Mouse (Mus musculus): ENCODE data around the gene Mutyh. TPM values are rescaled to one million over a fixed set of nuclear protein-coding genes. Genes with fewer than 3 reads are reported as not detected.
A peak's percentile ranks its signal among the peaks of the same experiment; 100 is the strongest.
"Not testable (repeated sequence)": the region's sequence is repeated elsewhere in the genome, so short reads cannot be mapped to it uniquely, and the experiment has no call there.

Gene Mutyh
- total RNA-seq, 1 experiment = 23.1 TPM

- in situ Hi-C loops (cut with MboI; ENCODE audit: low sequenced_read_pairs in 2 of 2, unreplicated experiment in 2 of 2) = loop anchor here in 1 of 2 experiments (10.0 kb wide), 1 partner anchor 165 kb away; the partner anchor contains the start of genes Hectd3 and Urod
- H3K36me3 ChIP-seq (ENCODE audit: control insufficient read depth, insufficient read depth, low read length, poor library complexity, severe bottlenecking) = no peaks in the 10 kb centered on the region
- H3K27ac ChIP-seq (ENCODE audit: insufficient read depth, low read depth, low read length, poor library complexity, severe bottlenecking) = no peak overlapping the region
- no peak overlapping the region for H3K9ac ChIP-seq (ENCODE audit: insufficient read depth, low read depth, low read length, poor library complexity, severe bottlenecking)
- no peak overlapping the region for H3K4me3 ChIP-seq (ENCODE audit: insufficient read depth in 1 of 2, low read depth in 1 of 2, low read length in 2 of 2, poor library complexity in 1 of 2, severe bottlenecking in 1 of 2)
- DNase-seq (ENCODE audit: low read depth, low spot score) = no peak
- no peaks in the 10 kb centered on the region for H3K9me3 ChIP-seq (ENCODE audit: control insufficient read depth, insufficient read depth, low read depth, low read length)
- H3K4me1 ChIP-seq (ENCODE audit: control insufficient read depth in 2 of 2, insufficient read depth in 2 of 2, low read length in 2 of 2, poor library complexity in 1 of 2) = peaks cover 2 to 8% of the 10 kb centered on the region in 2 experiments; a peak in 1 of 4 replicates
- no peak for TF ChIP-seq ZC3H11A (IDR thresholded peaks at IDR 0.05; ENCODE audit: borderline replicate concordance, low read depth, low read length)
Measured at GRCm38 (mm10) chr4:116829364-116830069, 22.0 kb downstream of the Mutyh start.

- no peak overlapping the region for H3K9ac ChIP-seq (ENCODE audit: insufficient read depth, low read depth, low read length, poor library complexity, severe bottlenecking)
- no peak for DNase-seq (ENCODE audit: low read depth, low spot score)
- peaks cover 2 to 8% of the 10 kb centered on the region in 2 experiments; a peak in 1 of 4 replicates for H3K4me1 ChIP-seq (ENCODE audit: control insufficient read depth in 2 of 2, insufficient read depth in 2 of 2, low read length in 2 of 2, poor library complexity in 1 of 2)
- TF ChIP-seq ZNF384 (IDR thresholded peaks at IDR 0.05; ENCODE audit: low read depth, low read length) = no peak
- no peak overlapping the region for H3K4me3 ChIP-seq (ENCODE audit: insufficient read depth in 1 of 2, low read depth in 1 of 2, low read length in 2 of 2, poor library complexity in 1 of 2, severe bottlenecking in 1 of 2)
- in situ Hi-C loops (cut with MboI; ENCODE audit: low sequenced_read_pairs in 2 of 2, unreplicated experiment in 2 of 2) = no loop called here
- no peaks in the 10 kb centered on the region for H3K9me3 ChIP-seq (ENCODE audit: control insufficient read depth, insufficient read depth, low read depth, low read length)
- no peak overlapping the region for H3K27ac ChIP-seq (ENCODE audit: insufficient read depth, low read depth, low read length, poor library complexity, severe bottlenecking)
- no peaks in the 10 kb centered on the region for H3K36me3 ChIP-seq (ENCODE audit: control insufficient read depth, insufficient read depth, low read length, poor library complexity, severe bottlenecking)
Measured at GRCm38 (mm10) chr4:116830070-116830368, 22.5 kb downstream of the Mutyh start.

- TF ChIP-seq MAFK (IDR thresholded peaks at IDR 0.05; ENCODE audit: insufficient read depth, low read depth, low read length) = no peak
- no peak for TF ChIP-seq ZC3H11A (IDR thresholded peaks at IDR 0.05; ENCODE audit: borderline replicate concordance, low read depth, low read length)
- no peak for TF ChIP-seq ZNF384 (IDR thresholded peaks at IDR 0.05; ENCODE audit: low read depth, low read length)
- TF ChIP-seq HCFC1 (IDR thresholded peaks at IDR 0.05; ENCODE audit: borderline replicate concordance, insufficient read depth, low read length) = no peak
- no peak for TF ChIP-seq CHD2 (IDR thresholded peaks at IDR 0.05; ENCODE audit: low read depth, low read length)
- no peak for DNase-seq (ENCODE audit: low read depth, low spot score)
- Histone ChIP-seq H3K4me3 (ENCODE audit: insufficient read depth in 1 of 2, low read depth in 1 of 2, low read length in 2 of 2, poor library complexity in 1 of 2, severe bottlenecking in 1 of 2) (no peak overlapping the region), H3K9me3 (ENCODE audit: control insufficient read depth, insufficient read depth, low read depth, low read length) (no peaks in the 10 kb centered on the region), H3K4me1 (ENCODE audit: control insufficient read depth in 2 of 2, insufficient read depth in 2 of 2, low read length in 2 of 2, poor library complexity in 1 of 2) (no peaks in the 10 kb centered on the region; a peak in 1 of 4 replicates), H3K9ac (ENCODE audit: insufficient read depth, low read depth, low read length, poor library complexity, severe bottlenecking) (no peak overlapping the region), H3K36me3 (ENCODE audit: control insufficient read depth, insufficient read depth, low read length, poor library complexity, severe bottlenecking) (no peaks in the 10 kb centered on the region), H3K27ac (ENCODE audit: insufficient read depth, low read depth, low read length, poor library complexity, severe bottlenecking) (no peak overlapping the region)
- in situ Hi-C loops (cut with MboI; ENCODE audit: low sequenced_read_pairs in 2 of 2, unreplicated experiment in 2 of 2) = no loop called here
Measured at GRCm38 (mm10) chr4:116838999-116839398, 31.5 kb downstream of the Mutyh start.

DNA sequence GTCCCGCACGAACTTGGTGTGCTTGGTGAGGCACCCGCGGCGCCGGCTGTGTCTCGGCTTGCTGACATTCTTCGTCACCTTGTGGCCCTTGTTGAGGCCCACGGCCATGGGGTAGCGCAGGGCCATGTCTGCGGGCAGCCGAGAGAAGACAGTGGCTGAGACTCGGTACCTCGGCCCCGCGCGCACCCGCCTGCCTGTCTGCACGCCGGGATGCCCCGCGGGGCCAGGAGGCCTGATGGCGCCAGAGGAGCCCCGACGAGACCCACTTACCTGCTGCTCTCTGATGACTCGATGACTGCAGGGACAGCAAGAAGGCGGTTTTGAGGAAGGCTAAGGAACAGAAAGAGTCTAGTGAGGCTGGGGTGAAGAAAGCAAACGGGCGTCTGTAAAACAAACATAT lies 32.6 kb downstream of the Mutyh start:
- in situ Hi-C loops (cut with MboI; ENCODE audit: low sequenced_read_pairs in 2 of 2, unreplicated experiment in 2 of 2) = not testable (repeated sequence)
- H3K4me3 ChIP-seq (ENCODE audit: insufficient read depth in 1 of 2, low read depth in 1 of 2, low read length in 2 of 2, poor library complexity in 1 of 2, severe bottlenecking in 1 of 2) = peak overlapping the region; percentile 48 to 52; a peak in 3 of 4 replicates

GRCm38 (mm10) chr4:116840841-116841240 lies 33.3 kb downstream of the Mutyh start:
- H3K4me1 ChIP-seq (ENCODE audit: control insufficient read depth in 2 of 2, insufficient read depth in 2 of 2, low read length in 2 of 2, poor library complexity in 1 of 2) = no peaks in the 10 kb centered on the region; a peak in 1 of 4 replicates

More for the DNA sequence above, 32.6 kb downstream of the Mutyh start:
- not testable (repeated sequence) for H3K36me3 ChIP-seq (ENCODE audit: control insufficient read depth, insufficient read depth, low read length, poor library complexity, severe bottlenecking); H3K9me3 ChIP-seq (ENCODE audit: control insufficient read depth, insufficient read depth, low read depth, low read length); DNase-seq (ENCODE audit: low read depth, low spot score); H3K4me1 ChIP-seq (ENCODE audit: control insufficient read depth in 2 of 2, insufficient read depth in 2 of 2, low read length in 2 of 2, poor library complexity in 1 of 2); H3K27ac ChIP-seq (ENCODE audit: insufficient read depth, low read depth, low read length, poor library complexity, severe bottlenecking)
- peak overlapping the region; percentile 46 for H3K9ac ChIP-seq (ENCODE audit: insufficient read depth, low read depth, low read length, poor library complexity, severe bottlenecking)

More at GRCm38 (mm10) chr4:116840841-116841240, 33.3 kb downstream of the Mutyh start:
- no peak for TF ChIP-seq CHD2 (IDR thresholded peaks at IDR 0.05; ENCODE audit: low read depth, low read length)
- no peak for TF ChIP-seq MAFK (IDR thresholded peaks at IDR 0.05; ENCODE audit: insufficient read depth, low read depth, low read length)
- TF ChIP-seq ZC3H11A (IDR thresholded peaks at IDR 0.05; ENCODE audit: borderline replicate concordance, low read depth, low read length) = no peak
- TF ChIP-seq ZNF384 (IDR thresholded peaks at IDR 0.05; ENCODE audit: low read depth, low read length) = no peak
- TF ChIP-seq HCFC1 (IDR thresholded peaks at IDR 0.05; ENCODE audit: borderline replicate concordance, insufficient read depth, low read length) = no peak
- no peak overlapping the region for H3K4me3 ChIP-seq (ENCODE audit: insufficient read depth in 1 of 2, low read depth in 1 of 2, low read length in 2 of 2, poor library complexity in 1 of 2, severe bottlenecking in 1 of 2)
- H3K27ac ChIP-seq (ENCODE audit: insufficient read depth, low read depth, low read length, poor library complexity, severe bottlenecking) = no peak overlapping the region
- H3K9me3 ChIP-seq (ENCODE audit: control insufficient read depth, insufficient read depth, low read depth, low read length) = no peaks in the 10 kb centered on the region
- no peaks in the 10 kb centered on the region for H3K36me3 ChIP-seq (ENCODE audit: control insufficient read depth, insufficient read depth, low read length, poor library complexity, severe bottlenecking)
- DNase-seq (ENCODE audit: low read depth, low spot score) = no peak
- no peak overlapping the region for H3K9ac ChIP-seq (ENCODE audit: insufficient read depth, low read depth, low read length, poor library complexity, severe bottlenecking)
- in situ Hi-C loops (cut with MboI; ENCODE audit: low sequenced_read_pairs in 2 of 2, unreplicated experiment in 2 of 2) = no loop called here
